Mouse (Mus musculus): ENCODE results near the gene Ptprn. TPM values are rescaled to one million over a fixed set of nuclear protein-coding genes. Genes with fewer than 3 reads are reported as not detected.

Gene Ptprn
- total RNA-seq, 2 experiments from 2014 or later: 238 to 251 TPM

Small RNA genes within 50 kb of the gene (microRNA-seq; reads per million reads assigned to microRNA genes)
- 0 reads per million in 2 experiments for gene Gm27943

Other genes with a start within 250 kb of the Ptprn start
- 1 to 10 TPM; 2.3 to 2.4 TPM for gene Nhej1, start 139.3 kb downstream of the Ptprn start, total RNA-seq (2021)
- gene Slc23a3, start 130.6 kb downstream of the Ptprn start, total RNA-seq (2021): under 1 TPM in 1 of 2 experiments, not detected in 1; 0.27 TPM
- gene Cnppd1, start 121.8 kb downstream of the Ptprn start, total RNA-seq (2021): 10 to 100 TPM; 35.3 to 35.8 TPM
- gene Retreg2, start 121.7 kb downstream of the Ptprn start, total RNA-seq (2021): 100 to 1,000 TPM; 138 to 144 TPM
- gene Zfand2b, start 95.9 kb downstream of the Ptprn start, total RNA-seq (2021): 10 to 100 TPM; 25.5 to 27.3 TPM
- 10 to 100 TPM; 37.7 to 45.8 TPM for gene Abcb6, start 84.1 kb downstream of the Ptprn start, total RNA-seq (2021)
- gene Ankzf1, start 72.4 kb downstream of the Ptprn start, total RNA-seq (2021): 10 to 100 TPM; 19.9 to 21.0 TPM
- gene Atg9a, start 72.3 kb downstream of the Ptprn start, total RNA-seq (2021): 100 to 1,000 TPM in 1 of 2 experiments, 10 to 100 TPM in 1; 93.9 to 109 TPM
- gene Glb1l, start 53.7 kb downstream of the Ptprn start, total RNA-seq (2021): 10 to 100 TPM; 22.4 to 23.2 TPM
- gene Stk16, start 53.7 kb downstream of the Ptprn start, total RNA-seq (2021): 10 to 100 TPM; 88.8 to 97.7 TPM
- 100 to 1,000 TPM; 348 to 373 TPM for gene Tuba4a, start 44.6 kb downstream of the Ptprn start, total RNA-seq (2021)
- gene A630095N17Rik, start 32.4 kb downstream of the Ptprn start, total RNA-seq (2021): not detected
- 10 to 100 TPM; 52.9 to 60.9 TPM for gene Dnajb2, start 28.1 kb downstream of the Ptprn start, total RNA-seq (2021)
- 100 to 1,000 TPM; 108 to 111 TPM for gene Resp18, start 13.9 kb upstream of the Ptprn start, total RNA-seq (2021)
- 10 to 100 TPM; 59.7 to 66.2 TPM for gene Dnpep, start 53.5 kb upstream of the Ptprn start, total RNA-seq (2021)
- 1 to 10 TPM; 1.2 to 1.8 TPM for gene Des, start 95.8 kb upstream of the Ptprn start, total RNA-seq (2021)
- 100 to 1,000 TPM; 164 to 175 TPM for gene Speg, start 110.8 kb upstream of the Ptprn start, total RNA-seq (2021)
- 10 to 100 TPM; 55.0 to 60.5 TPM for gene Gmppa, start 171.4 kb upstream of the Ptprn start, total RNA-seq (2021)
- gene Asic4, start 185.9 kb upstream of the Ptprn start, total RNA-seq (2021): 10 to 100 TPM; 16.2 to 17.4 TPM
- gene Chpf, start 214.8 kb upstream of the Ptprn start, total RNA-seq (2021): 10 to 100 TPM; 78.4 to 79.4 TPM
- 10 to 100 TPM; 48.3 to 53.8 TPM for gene Tmem198, start 215.0 kb upstream of the Ptprn start, total RNA-seq (2021)
- gene Obsl1, start 241.9 kb upstream of the Ptprn start, total RNA-seq (2021): 10 to 100 TPM; 30.7 to 38.2 TPM
- gene Inha, start 242.6 kb upstream of the Ptprn start, total RNA-seq (2021): 10 to 100 TPM; 25.5 to 28.4 TPM

Measured in layer of hippocampus, postnatal 10 days (tissue).